Mouse (Mus musculus): ENCODE measurements around the gene Kcnj12.

DNA sequence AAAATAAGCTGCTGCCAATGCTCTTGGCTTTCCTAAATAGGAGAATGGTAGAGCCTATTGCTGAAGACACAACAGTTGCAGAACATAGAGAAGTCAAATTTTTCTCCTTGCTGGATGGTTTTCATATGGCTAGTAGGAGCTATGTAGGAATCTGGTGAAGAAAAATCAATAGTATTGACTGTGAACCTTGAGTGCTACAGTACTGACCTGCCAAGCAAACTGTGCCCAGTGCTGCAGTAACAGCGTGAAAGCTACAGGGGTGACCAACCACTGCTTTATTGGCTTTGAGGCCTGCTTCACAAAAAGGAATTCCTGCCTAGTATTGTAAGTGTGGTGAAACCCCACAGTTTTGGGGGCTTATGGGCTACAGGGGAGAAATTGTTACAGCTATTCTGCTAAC is 75.7 kb downstream of the Kcnj12 start:
- no peak for TF ChIP-seq USF1 (IDR thresholded peaks at IDR 0.05; ENCODE audit: low read depth, low read length)
- no peak for TF ChIP-seq CTCF (conservative IDR thresholded peaks at IDR 0.05 in 1 of 2, IDR thresholded peaks at IDR 0.05 in 1 of 2; ENCODE audit: low read depth in 2 of 2, low read length in 2 of 2)
- no peak for TF ChIP-seq POLR2A (IDR thresholded peaks at IDR 0.05; ENCODE audit: low read depth, low read length)
- no peak for TF ChIP-seq EP300 (IDR thresholded peaks at IDR 0.05; ENCODE audit: low read length)
- no peak for TF ChIP-seq KAT2A (IDR thresholded peaks at IDR 0.05; ENCODE audit: insufficient replicate concordance, low read length)
- no peak for TF ChIP-seq MAFK (IDR thresholded peaks at IDR 0.05; ENCODE audit: insufficient replicate concordance, low read length)
- TF ChIP-seq CHD2 (IDR thresholded peaks at IDR 0.05; ENCODE audit: low read length) = no peak
- no peak for TF ChIP-seq TCF12 (IDR thresholded peaks at IDR 0.05; ENCODE audit: low read depth, low read length)
- no peak for TF ChIP-seq NRF1 (IDR thresholded peaks at IDR 0.05; ENCODE audit: low read depth, low read length)
